Mouse (Mus musculus): ENCODE data around the gene Ulk2. TPM values are rescaled to one million over a fixed set of nuclear protein-coding genes. Genes with fewer than 3 reads are reported as not detected.

Ulk2 gene
- total and polyA plus RNA-seq, 3 experiments, result 7.9 to 10.5 (median 9.3) TPM

GRCm38 (mm10) chr11:61879921-61880320 is 25.0 kb upstream of the Ulk2 start:
- Histone ChIP-seq H3K36me3 (replicated peaks in 1 of 2; ENCODE audit: control insufficient read depth in 1 of 2, insufficient read depth in 1 of 2, low read length in 1 of 2) (peaks cover 66 to 90% of the 10 kb centered on the region in 2 experiments), H3K27ac (ENCODE audit: insufficient read depth, low read depth) (no peak overlapping the region)

GRCm38 (mm10) chr11:61871881-61872280 is 17.0 kb upstream of the Ulk2 start:
- in situ Hi-C loops (cut with MboI; ENCODE audit: low pct_ligation_motif_present, low pct_unique_long_range_greater_than_20kb, low sequenced_read_pairs), result no loop called here
- peaks cover 58 to 86% of the 10 kb centered on the region in 2 experiments for H3K36me3 ChIP-seq (replicated peaks in 1 of 2; ENCODE audit: control insufficient read depth in 1 of 2, insufficient read depth in 1 of 2, low read length in 1 of 2)

More at GRCm38 (mm10) chr11:61879921-61880320, 25.0 kb upstream of the Ulk2 start:
- in situ Hi-C loops (cut with MboI; ENCODE audit: low pct_ligation_motif_present, low pct_unique_long_range_greater_than_20kb, low sequenced_read_pairs), result loop anchor here (5.0 kb wide), 1 partner anchor 47 kb away; no protein-coding TSS in a partner anchor
- H3K4me3 ChIP-seq (replicated peaks in 1 of 3; ENCODE audit: low read depth in 2 of 3, low read length in 2 of 3, poor library complexity in 1 of 3), result no peak overlapping the region
- no peaks in the 10 kb centered on the region for H3K27me3 ChIP-seq (replicated peaks)
- H3K9me3 ChIP-seq (replicated peaks; ENCODE audit: low read length), result no peaks in the 10 kb centered on the region
- TF ChIP-seq EP300 (IDR thresholded peaks at IDR 0.05; ENCODE audit: low read length) (no peak), JUND (conservative IDR thresholded peaks at IDR 0.05; ENCODE audit: low read depth, low read length) (no peak)
- DNase-seq (ENCODE audit: extremely low read depth), result no peak
- H3K79me2 ChIP-seq (replicated peaks; ENCODE audit: control insufficient read depth, extremely low read depth, insufficient read depth, poor library complexity, severe bottlenecking), result no peaks in the 10 kb centered on the region
- no peak overlapping the region for H3K9ac ChIP-seq (ENCODE audit: insufficient read depth, low read depth)
- H3K4me2 ChIP-seq (ENCODE audit: insufficient read depth, low read depth, poor library complexity, severe bottlenecking), result no peak overlapping the region
- peaks cover 0 to 4% of the 10 kb centered on the region in 2 experiments; a peak in 1 of 4 replicates for H3K4me1 ChIP-seq (ENCODE audit: control insufficient read depth in 1 of 2, insufficient read depth in 2 of 2)
- dilution Hi-C loops (cut with MboI; ENCODE audit: extremely low pct_ligation_motif_present, extremely low pct_unique_long_range_greater_than_20kb, low sequenced_read_pairs), result no loop called here

GRCm38 (mm10) chr11:61866856-61867255 is 12.0 kb upstream of the Ulk2 start:
- dilution Hi-C loops (cut with MboI; ENCODE audit: extremely low pct_ligation_motif_present, extremely low pct_unique_long_range_greater_than_20kb, low sequenced_read_pairs) (no loop called here), in situ Hi-C loops (cut with MboI; ENCODE audit: low pct_ligation_motif_present, low pct_unique_long_range_greater_than_20kb, low sequenced_read_pairs) (no loop called here)
- TF ChIP-seq ZKSCAN1 (IDR thresholded peaks at IDR 0.05; ENCODE audit: borderline replicate concordance, low read depth, low read length) (no peak), BHLHE40 (IDR thresholded peaks at IDR 0.05; ENCODE audit: low read depth, low read length) (no peak), CHD1 (IDR thresholded peaks at IDR 0.05; ENCODE audit: low read depth, low read length) (no peak), MAZ (IDR thresholded peaks at IDR 0.05; ENCODE audit: low read depth, low read length) (no peak), ZMIZ1 (IDR thresholded peaks at IDR 0.05; ENCODE audit: low read depth, low read length) (no peak), TCF12 (IDR thresholded peaks at IDR 0.05; ENCODE audit: low read depth, low read length) (no peak), HCFC1 (IDR thresholded peaks at IDR 0.05; ENCODE audit: low read depth, low read length) (no peak), TBP (conservative IDR thresholded peaks at IDR 0.05; ENCODE audit: low read depth, low read length) (no peak), CHD2 (IDR thresholded peaks at IDR 0.05; ENCODE audit: low read length) (no peak), USF1 (IDR thresholded peaks at IDR 0.05; ENCODE audit: low read depth, low read length) (no peak), KAT2A (IDR thresholded peaks at IDR 0.05; ENCODE audit: insufficient replicate concordance, low read length) (no peak), USF2 (conservative IDR thresholded peaks at IDR 0.05; ENCODE audit: low read depth, low read length) (no peak), UBTF (IDR thresholded peaks at IDR 0.05; ENCODE audit: low read depth, low read length) (no peak), ZC3H11A (IDR thresholded peaks at IDR 0.05; ENCODE audit: low read depth, low read length) (no peak)
- H3K36me3 ChIP-seq (replicated peaks in 1 of 2; ENCODE audit: control insufficient read depth in 1 of 2, insufficient read depth in 1 of 2, low read length in 1 of 2), result peaks cover 26 to 62% of the 10 kb centered on the region in 2 experiments
- no peak overlapping the region for H3K27ac ChIP-seq (ENCODE audit: insufficient read depth, low read depth)
- DNase-seq (ENCODE audit: extremely low read depth), result no peak
- no peak overlapping the region for H3K9ac ChIP-seq (ENCODE audit: insufficient read depth, low read depth)
- H3K4me1 ChIP-seq (ENCODE audit: control insufficient read depth in 1 of 2, insufficient read depth in 2 of 2), result peaks cover 3 to 10% of the 10 kb centered on the region in 2 experiments; a peak in 3 of 4 replicates
- no peaks in the 10 kb centered on the region for H3K9me3 ChIP-seq (replicated peaks; ENCODE audit: low read length)
- no peaks in the 10 kb centered on the region for H3K79me2 ChIP-seq (replicated peaks; ENCODE audit: control insufficient read depth, extremely low read depth, insufficient read depth, poor library complexity, severe bottlenecking)
- no peak overlapping the region for H3K4me2 ChIP-seq (ENCODE audit: insufficient read depth, low read depth, poor library complexity, severe bottlenecking)
- no peaks in the 10 kb centered on the region for H3K27me3 ChIP-seq (replicated peaks)
- H3K4me3 ChIP-seq (replicated peaks in 1 of 3; ENCODE audit: low read depth in 2 of 3, low read length in 2 of 3, poor library complexity in 1 of 3), result no peak overlapping the region

More at GRCm38 (mm10) chr11:61871881-61872280, 17.0 kb upstream of the Ulk2 start:
- Histone ChIP-seq H3K4me3 (replicated peaks in 1 of 3; ENCODE audit: low read depth in 2 of 3, low read length in 2 of 3, poor library complexity in 1 of 3) (no peak overlapping the region), H3K27me3 (replicated peaks) (no peaks in the 10 kb centered on the region), H3K4me1 (ENCODE audit: control insufficient read depth in 1 of 2, insufficient read depth in 2 of 2) (no peaks in the 10 kb centered on the region), H3K9ac (ENCODE audit: insufficient read depth, low read depth) (no peak overlapping the region), H3K79me2 (replicated peaks; ENCODE audit: control insufficient read depth, extremely low read depth, insufficient read depth, poor library complexity, severe bottlenecking) (no peaks in the 10 kb centered on the region), H3K4me2 (ENCODE audit: insufficient read depth, low read depth, poor library complexity, severe bottlenecking) (no peak overlapping the region), H3K27ac (ENCODE audit: insufficient read depth, low read depth) (no peak overlapping the region), H3K9me3 (replicated peaks; ENCODE audit: low read length) (no peaks in the 10 kb centered on the region)
- TF ChIP-seq ZMIZ1 (IDR thresholded peaks at IDR 0.05; ENCODE audit: low read depth, low read length), result no peak
- TF ChIP-seq IRF4 (IDR thresholded peaks at IDR 0.05; ENCODE audit: low read depth, low read length), result no peak
- no peak for TF ChIP-seq PAX5 (IDR thresholded peaks at IDR 0.05; ENCODE audit: low read length)
- TF ChIP-seq ETS1 (conservative IDR thresholded peaks at IDR 0.05; ENCODE audit: low read depth, low read length), result no peak
- no peak for TF ChIP-seq RCOR1 (conservative IDR thresholded peaks at IDR 0.05; ENCODE audit: low read depth, low read length)
- no peak for TF ChIP-seq MXI1 (IDR thresholded peaks at IDR 0.05; ENCODE audit: low read depth, low read length)
- TF ChIP-seq USF2 (conservative IDR thresholded peaks at IDR 0.05; ENCODE audit: low read depth, low read length), result no peak
- no peak for TF ChIP-seq USF1 (IDR thresholded peaks at IDR 0.05; ENCODE audit: low read depth, low read length)
- TF ChIP-seq MAX (IDR thresholded peaks at IDR 0.05; ENCODE audit: low read length), result no peak
- no peak for TF ChIP-seq SMC3 (IDR thresholded peaks at IDR 0.05; ENCODE audit: low read depth, low read length)
- no peak for TF ChIP-seq TCF12 (IDR thresholded peaks at IDR 0.05; ENCODE audit: low read depth, low read length)
- TF ChIP-seq BHLHE40 (IDR thresholded peaks at IDR 0.05; ENCODE audit: low read depth, low read length), result no peak
- TF ChIP-seq MYC (IDR thresholded peaks at IDR 0.05; ENCODE audit: low read depth, low read length), result no peak
- no peak for TF ChIP-seq RAD21 (IDR thresholded peaks at IDR 0.05; ENCODE audit: low read depth, low read length)
- no peak for TF ChIP-seq KAT2A (IDR thresholded peaks at IDR 0.05; ENCODE audit: insufficient replicate concordance, low read length)
- no peak for TF ChIP-seq ZNF384 (IDR thresholded peaks at IDR 0.05; ENCODE audit: low read depth, low read length)
- TF ChIP-seq MAZ (IDR thresholded peaks at IDR 0.05; ENCODE audit: low read depth, low read length), result no peak
- no peak for TF ChIP-seq UBTF (IDR thresholded peaks at IDR 0.05; ENCODE audit: low read depth, low read length)
- no peak for TF ChIP-seq TBP (conservative IDR thresholded peaks at IDR 0.05; ENCODE audit: low read depth, low read length)
- dilution Hi-C loops (cut with MboI; ENCODE audit: extremely low pct_ligation_motif_present, extremely low pct_unique_long_range_greater_than_20kb, low sequenced_read_pairs), result no loop called here
- no peak for DNase-seq (ENCODE audit: extremely low read depth)
